Mouse (Mus musculus) myocyte (in vitro differentiated cells): ENCODE results near the gene Ncor2. TPM values are rescaled to one million over a fixed set of nuclear protein-coding genes. Genes with fewer than 3 reads are reported as not detected.

Experiments used
- H3K27me3 ChIP-seq: one replicate; pipeline ENCODE4 v1.6.1; 2011; ENCODE audit not compliant: control insufficient read depth, insufficient read depth, insufficient read length
- H3K36me3 ChIP-seq: one replicate; pipeline ENCODE4 v1.6.1; 2011; ENCODE audit not compliant: control insufficient read depth, insufficient read depth
- H3K4me2 ChIP-seq: one replicate; pipeline ENCODE4 v1.6.1; 2011; ENCODE audit warnings: low read depth, control low read depth
- H3K4me3 ChIP-seq: one replicate; pipeline ENCODE4 v1.5.1; 2011; ENCODE audit warnings: mild to moderate bottlenecking, control low read depth, moderate library complexity
- H3K79me2 ChIP-seq: one replicate; pipeline ENCODE4 v1.6.1; 2011; ENCODE audit not compliant: control insufficient read depth, insufficient read depth
- H3ac ChIP-seq: one replicate; pipeline ENCODE4 v1.6.1; 2011; ENCODE audit not compliant: control insufficient read depth, insufficient read length
- CEBPB ChIP-seq: IDR thresholded peaks from 2 replicates; pipeline ENCODE4 v1.6.1; 2011; ENCODE audit warnings: mild to moderate bottlenecking, moderate library complexity; ENCODE audit not compliant: poor library complexity, insufficient read depth, severe bottlenecking
- E2F4 ChIP-seq: IDR thresholded peaks from one replicate; pipeline ENCODE4 v1.6.1; 2011; ENCODE audit warnings: mild to moderate bottlenecking, control low read depth, moderate library complexity; ENCODE audit not compliant: insufficient read depth
- MAX ChIP-seq: IDR thresholded peaks from one replicate; pipeline ENCODE4 v1.6.1; 2011; ENCODE audit warnings: low read depth, mild to moderate bottlenecking, control low read depth
- MYOD1 ChIP-seq, 3 experiments: IDR thresholded peaks; one replicate each; pipeline ENCODE4 v1.6.1; 2011; ENCODE audit warnings: control low read depth in 2 of 3, low read depth in 2 of 3, mild to moderate bottlenecking in 2 of 3, moderate library complexity in 1 of 3; ENCODE audit not compliant: insufficient read length in 2 of 3, control insufficient read depth in 1 of 3
- MYOG ChIP-seq, 3 experiments: IDR thresholded peaks; one replicate each; pipeline ENCODE4 v1.6.1; 2011; ENCODE audit warnings: control low read depth in 2 of 3, low read depth in 2 of 3, mild to moderate bottlenecking in 2 of 3; ENCODE audit not compliant: insufficient read length in 2 of 3, control insufficient read depth in 1 of 3, insufficient read depth in 1 of 3
- POLR2A ChIP-seq: IDR thresholded peaks from one replicate; pipeline ENCODE4 v1.6.1; 2011; ENCODE audit warnings: low read depth, mild to moderate bottlenecking, control low read depth, moderate library complexity; ENCODE audit not compliant: insufficient read length
- POLR2AphosphoS2 ChIP-seq: IDR thresholded peaks from one replicate; pipeline ENCODE4 v1.6.1; 2011; ENCODE audit warnings: low read depth, control low read depth; ENCODE audit not compliant: insufficient read length
- REST ChIP-seq: IDR thresholded peaks from one replicate; pipeline ENCODE4 v1.6.1; 2011; ENCODE audit warnings: mild to moderate bottlenecking, control low read depth, moderate library complexity; ENCODE audit not compliant: insufficient read depth, insufficient read length
- SRF ChIP-seq: IDR thresholded peaks from one replicate; pipeline ENCODE4 v1.6.1; 2011; ENCODE audit warnings: low read depth; ENCODE audit not compliant: control insufficient read depth, insufficient read length
- TCF12 ChIP-seq: IDR thresholded peaks from one replicate; pipeline ENCODE4 v1.6.1; 2011; ENCODE audit warnings: mild to moderate bottlenecking, control low read depth; ENCODE audit not compliant: poor library complexity, insufficient read depth, severe bottlenecking
- TCF3 ChIP-seq: IDR thresholded peaks from one replicate; pipeline ENCODE4 v1.6.1; 2011; ENCODE audit warnings: low read depth, control low read depth; ENCODE audit not compliant: insufficient read length
- USF1 ChIP-seq: IDR thresholded peaks from one replicate; pipeline ENCODE4 v1.6.1; 2011; ENCODE audit warnings: low read depth, mild to moderate bottlenecking, control low read depth, moderate library complexity
- polyA plus RNA-seq: library from polyadenylated mRNA; unstranded; fragments of >200 nt; fragmentation: generic; extraction: Trizol; gene quantifications from one replicate; pipeline ENCODE4 v1.2.1, GENCODE M21; 2012; ENCODE audit warnings: missing spikeins

Gene Ncor2
- polyA plus RNA-seq, 1 experiment, result 127 TPM

GRCm38 (mm10) chr5:125173868-125174267 lies 5.2 kb downstream of the Ncor2 start:
- Histone ChIP-seq H3K4me2 (no peak overlapping the region), H3K36me3 (no peaks in the 10 kb centered on the region), H3ac (no peak overlapping the region), H3K27me3 (no peaks in the 10 kb centered on the region), H3K79me2 (peaks cover 92% of the 10 kb centered on the region), H3K4me3 (no peak overlapping the region)
- TF ChIP-seq POLR2AphosphoS2, result no peak
- TF ChIP-seq MYOG (IDR thresholded peaks at IDR 0.05; ENCODE audit: control insufficient read depth in 1 of 3, insufficient read depth in 1 of 3, insufficient read length in 2 of 3, low read depth in 2 of 3), result no peak
- no peak for TF ChIP-seq MAX
- no peak for TF ChIP-seq USF1
- TF ChIP-seq E2F4, result no peak
- no peak for TF ChIP-seq TCF3
- no peak for TF ChIP-seq POLR2A
- TF ChIP-seq SRF, result no peak
- TF ChIP-seq REST, result no peak

GRCm38 (mm10) chr5:125172831-125173615 lies 6.0 kb downstream of the Ncor2 start:
- no peak overlapping the region for H3ac ChIP-seq
- no peaks in the 10 kb centered on the region for H3K36me3 ChIP-seq
- no peaks in the 10 kb centered on the region for H3K27me3 ChIP-seq
- H3K4me3 ChIP-seq, result no peak overlapping the region
- H3K79me2 ChIP-seq, result peaks cover 95% of the 10 kb centered on the region
- TF ChIP-seq MYOG (IDR thresholded peaks at IDR 0.05; ENCODE audit: control insufficient read depth in 1 of 3, insufficient read depth in 1 of 3, insufficient read length in 2 of 3, low read depth in 2 of 3), result peak in 2 of 3 experiments; percentile 27 to 58
- TF ChIP-seq E2F4, result no peak
- no peak for TF ChIP-seq USF1
- no peak for TF ChIP-seq CEBPB
- TF ChIP-seq SRF, result no peak
- peak in 2 of 3 experiments; percentile 49 to 72 for TF ChIP-seq MYOD1 (IDR thresholded peaks at IDR 0.05; ENCODE audit: control insufficient read depth in 1 of 3, insufficient read length in 2 of 3, low read depth in 2 of 3)
- H3K4me2 ChIP-seq, result no peak overlapping the region

- Histone ChIP-seq H3K27me3 (no peaks in the 10 kb centered on the region), H3K4me2 (no peak overlapping the region), H3ac (no peak overlapping the region), H3K79me2 (peaks cover 99% of the 10 kb centered on the region), H3K4me3 (no peak overlapping the region), H3K36me3 (no peaks in the 10 kb centered on the region)
- TF ChIP-seq POLR2AphosphoS2 (no peak), USF1 (no peak), CEBPB (no peak)
Observed at GRCm38 (mm10) chr5:125171259-125171658, 7.8 kb downstream of the Ncor2 start.

- H3K4me3 ChIP-seq, result no peak overlapping the region
Observed at GRCm38 (mm10) chr5:125170107-125170842, 8.7 kb downstream of the Ncor2 start.

GRCm38 (mm10) chr5:125168101-125168500 lies 10.9 kb downstream of the Ncor2 start:
- TF ChIP-seq MYOD1 (IDR thresholded peaks at IDR 0.05; ENCODE audit: control insufficient read depth in 1 of 3, insufficient read length in 2 of 3, low read depth in 2 of 3) (peak in 2 of 3 experiments; percentile 29 to 77), USF1 (no peak), REST (no peak), TCF3 (no peak), TCF12 (no peak), E2F4 (no peak), POLR2A (no peak), MYOG (IDR thresholded peaks at IDR 0.05; ENCODE audit: control insufficient read depth in 1 of 3, insufficient read depth in 1 of 3, insufficient read length in 2 of 3, low read depth in 2 of 3) (peak in 2 of 3 experiments; percentile 53 to 64), SRF (no peak), MAX (no peak), POLR2AphosphoS2 (no peak), CEBPB (no peak)
- H3K36me3 ChIP-seq, result no peaks in the 10 kb centered on the region
- H3K4me2 ChIP-seq, result no peak overlapping the region
- no peak overlapping the region for H3K4me3 ChIP-seq
- H3K79me2 ChIP-seq, result peaks cover 94% of the 10 kb centered on the region
- H3K27me3 ChIP-seq, result no peaks in the 10 kb centered on the region
- H3ac ChIP-seq, result no peak overlapping the region

More at GRCm38 (mm10) chr5:125170107-125170842, 8.7 kb downstream of the Ncor2 start:
- H3K79me2 ChIP-seq, result peaks cover 98% of the 10 kb centered on the region
- H3K4me2 ChIP-seq, result peak overlapping the region; percentile 24
- TF ChIP-seq REST, result no peak
- no peak for TF ChIP-seq USF1
- no peak for TF ChIP-seq SRF
- TF ChIP-seq CEBPB, result no peak
- peak in 2 of 3 experiments; percentile 41 to 65 for TF ChIP-seq MYOG (IDR thresholded peaks at IDR 0.05; ENCODE audit: control insufficient read depth in 1 of 3, insufficient read depth in 1 of 3, insufficient read length in 2 of 3, low read depth in 2 of 3)
- no peak for TF ChIP-seq E2F4
- TF ChIP-seq POLR2A, result no peak
- TF ChIP-seq TCF3, result no peak
- TF ChIP-seq TCF12, result no peak
- TF ChIP-seq MYOD1 (IDR thresholded peaks at IDR 0.05; ENCODE audit: control insufficient read depth in 1 of 3, insufficient read length in 2 of 3, low read depth in 2 of 3), result peak in 2 of 3 experiments; percentile 70 to 82
- TF ChIP-seq POLR2AphosphoS2, result no peak
- no peak overlapping the region for H3ac ChIP-seq
- H3K36me3 ChIP-seq, result no peaks in the 10 kb centered on the region
- no peaks in the 10 kb centered on the region for H3K27me3 ChIP-seq
